Mouse (Mus musculus): ENCODE measurements around the gene Cnih2. TPM values are rescaled to one million over a fixed set of nuclear protein-coding genes. Genes with fewer than 3 reads are reported as not detected.
"Not testable (repeated sequence)": the region's sequence is repeated elsewhere in the genome, so short reads cannot be mapped to it uniquely, and the experiment has no call there.

Cnih2 gene
- total RNA-seq, 2 experiments from 2014 or later = 0.63 TPM; not detected in 1

DNA sequence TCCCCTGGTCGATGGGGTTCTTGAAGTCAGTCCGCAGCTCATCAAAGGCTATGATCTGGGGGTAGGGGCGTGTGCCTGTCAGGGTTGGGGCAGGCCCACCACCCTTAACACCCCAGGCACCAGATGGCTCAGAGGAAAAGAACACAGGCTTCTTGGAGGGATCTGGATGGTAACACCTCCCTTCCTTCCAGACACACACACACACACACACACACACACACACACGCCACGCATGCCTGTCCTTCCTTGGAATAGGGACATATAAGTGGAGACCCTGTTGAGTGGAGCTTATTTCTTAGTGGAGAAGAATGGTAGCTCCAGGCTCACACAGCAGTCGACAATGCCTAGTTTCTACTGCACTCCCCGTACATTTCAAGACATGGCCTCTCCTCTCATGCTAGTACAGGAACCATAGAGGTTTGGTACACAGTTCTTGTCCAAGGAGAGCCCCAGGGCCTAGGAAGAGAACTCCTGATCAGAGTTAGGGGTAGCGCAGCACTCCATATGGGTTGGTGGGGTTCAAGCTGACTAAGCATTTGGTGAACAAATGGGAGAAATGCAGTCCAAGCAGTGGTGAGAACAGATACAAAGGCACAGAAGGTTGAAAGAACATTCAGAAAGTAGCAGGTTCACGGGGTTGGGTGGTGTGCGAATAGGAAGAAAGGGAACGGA, 3.4 kb downstream of the Cnih2 start:
- no peak for DNase-seq

DNA sequence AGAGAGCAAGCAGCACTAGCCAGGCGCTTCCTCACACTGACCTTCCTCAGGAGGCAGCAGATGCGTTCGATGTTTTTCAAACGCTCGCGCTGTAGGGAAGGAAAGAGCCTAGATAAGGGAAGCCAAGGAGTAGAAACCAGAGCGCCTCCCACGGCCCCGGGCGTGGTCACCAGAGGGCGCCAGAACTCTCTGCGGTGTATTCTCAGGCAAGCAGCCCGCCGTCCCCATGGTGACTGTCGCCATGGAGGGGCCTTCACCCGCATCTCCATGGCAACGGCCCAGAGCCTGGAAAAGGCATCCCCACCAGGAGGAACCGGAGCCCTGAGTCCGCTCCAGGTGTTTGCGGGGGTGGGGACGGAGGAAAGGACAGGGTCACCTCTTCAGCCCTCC, 4.1 kb downstream of the Cnih2 start:
- peak; percentile 91 to 95 for DNase-seq
- intact Hi-C loops (cut with DNase I) = loop anchor here (2.0 kb wide), 1 partner anchor 47 kb away; no protein-coding TSS in a partner anchor

More for the DNA sequence above, 3.4 kb downstream of the Cnih2 start:
- intact Hi-C loops (cut with DNase I) = loop anchor here (2.0 kb wide), 1 partner anchor 46 kb away; no protein-coding TSS in a partner anchor

DNA sequence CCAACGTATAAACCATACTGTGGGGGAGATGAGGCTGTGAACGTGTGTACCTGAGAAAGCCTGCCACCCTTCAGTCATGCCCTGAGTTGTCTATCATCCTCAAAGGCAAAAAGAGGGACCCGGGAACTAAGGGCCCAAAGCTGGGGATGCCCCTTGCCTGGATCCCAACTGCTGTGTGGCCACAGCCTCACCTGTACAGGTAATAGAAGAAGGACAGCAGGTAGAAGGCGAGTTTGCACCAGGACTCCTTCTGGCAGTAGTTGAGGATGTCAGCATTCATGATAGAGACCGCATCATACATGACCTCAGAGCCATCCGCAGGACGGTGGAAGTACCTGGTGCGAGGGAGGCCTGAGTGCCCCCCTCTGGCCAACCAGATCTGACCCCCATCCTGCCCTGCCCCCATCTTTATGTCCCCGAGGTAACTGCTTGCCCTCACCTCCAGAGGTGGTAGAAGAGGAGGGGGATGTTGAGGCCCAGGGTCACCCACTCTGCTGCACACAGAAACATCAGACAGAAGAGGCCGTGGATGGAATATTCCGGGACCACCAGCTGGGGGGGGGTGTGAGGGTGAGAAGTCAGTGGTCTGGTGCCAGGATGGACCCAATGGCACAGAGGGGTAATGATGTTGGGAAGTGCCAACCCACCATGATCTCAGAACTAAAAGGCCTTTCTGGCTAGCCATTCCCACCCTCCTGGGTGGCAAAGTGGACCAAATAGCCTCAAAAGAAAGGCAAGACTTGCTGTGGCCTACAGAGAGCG, 4.7 kb downstream of the Cnih2 start:
- DNase-seq = no peak
- intact Hi-C loops (cut with DNase I) = loop anchor here (2.0 kb wide), 1 partner anchor 47 kb away; no protein-coding TSS in a partner anchor

DNA sequence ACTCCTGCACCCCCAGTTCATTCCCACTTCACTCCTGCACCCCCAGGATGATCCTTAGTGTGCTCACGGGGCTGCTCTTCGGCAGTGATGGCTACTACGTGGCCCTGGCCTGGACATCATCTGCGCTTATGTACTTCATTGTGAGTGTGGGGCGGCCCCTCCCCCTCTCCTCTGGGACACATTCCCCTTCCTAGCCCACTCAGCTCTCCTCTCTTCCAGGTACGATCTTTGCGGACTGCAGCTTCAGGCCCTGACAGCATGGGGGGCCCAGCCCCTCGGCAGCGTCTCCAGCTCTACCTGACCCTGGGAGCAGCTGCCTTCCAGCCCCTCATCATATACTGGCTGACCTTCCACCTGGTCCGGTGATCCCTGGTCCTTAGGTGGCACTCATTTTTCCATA, 6.2 kb downstream of the Cnih2 start:
- DNase-seq = no peak
- intact Hi-C loops (cut with DNase I) = no loop called here

DNA sequence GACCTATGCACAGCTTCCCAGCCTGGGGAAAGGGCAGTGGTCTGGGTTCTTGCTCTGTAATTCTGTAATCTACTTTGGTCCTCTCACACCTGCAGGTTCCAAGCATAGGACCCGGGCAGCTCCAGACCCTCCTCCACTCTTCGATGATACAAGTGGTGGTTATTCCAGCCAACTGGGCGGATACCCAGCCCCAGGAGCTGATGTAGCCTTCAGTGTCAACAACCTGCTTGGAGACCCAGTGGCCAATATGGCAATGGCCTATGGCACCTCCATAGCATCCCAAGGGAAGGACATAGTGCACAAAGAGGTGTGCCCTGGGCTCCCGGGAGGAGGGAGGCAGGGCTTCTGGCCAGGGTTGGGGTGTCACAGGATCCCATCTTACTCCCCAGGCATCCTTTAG, 9.0 kb downstream of the Cnih2 start:
- DNase-seq = no peak
- intact Hi-C loops (cut with DNase I) = loop anchor here (2.0 kb wide), 1 partner anchor 15 kb away; no protein-coding TSS in a partner anchor

DNA sequence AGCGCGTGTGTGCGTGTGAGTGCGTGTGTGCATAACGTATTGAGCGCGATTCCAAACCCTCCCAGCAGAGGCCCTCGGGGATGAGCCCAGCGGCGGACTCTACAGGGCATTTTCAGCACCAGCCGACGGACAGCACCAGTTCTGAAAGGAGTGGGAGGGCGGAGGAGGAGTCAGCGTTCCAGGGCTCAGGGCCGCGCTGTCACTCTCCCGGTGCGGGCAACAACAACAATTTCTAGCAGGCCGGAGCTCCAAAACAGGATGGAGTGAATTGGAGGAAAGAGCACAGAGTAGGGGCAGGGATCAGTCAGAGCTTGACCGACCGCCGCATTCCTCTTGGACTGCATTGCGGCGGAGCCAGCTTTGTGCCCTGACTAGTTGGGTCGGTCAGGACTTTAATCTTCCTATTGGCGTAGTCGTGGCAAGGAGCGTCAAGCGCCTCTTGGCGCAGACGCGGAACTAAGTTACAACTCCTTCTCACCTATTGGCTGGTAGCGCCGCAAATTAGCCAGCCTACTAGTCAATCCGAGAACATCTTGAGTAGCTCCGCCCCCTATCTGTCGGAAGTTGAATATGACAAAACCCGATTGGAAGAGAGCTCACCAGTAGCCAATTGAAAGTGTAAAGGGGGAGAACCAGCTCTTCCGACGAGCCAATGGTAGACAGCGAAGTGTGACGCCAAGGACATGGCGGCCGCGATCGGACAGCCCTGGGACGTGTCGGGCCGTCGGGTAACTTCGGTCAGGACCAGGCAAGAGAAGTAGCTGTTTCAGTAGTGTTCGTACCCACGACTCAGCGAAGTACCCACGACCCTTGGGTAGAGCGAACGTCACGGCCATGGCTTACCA, 10.2 kb downstream of the Cnih2 start, which contains the start of gene Yif1a:
TSS of gene Yif1a (plus strand) at position 655 of the 845 bp plus-strand sequence.
- intact Hi-C loops (cut with DNase I) = loop anchor here (2.0 kb wide), 1 partner anchor 17 kb away; no protein-coding TSS in a partner anchor
- peak; percentile 93 to 96 for DNase-seq

DNA sequence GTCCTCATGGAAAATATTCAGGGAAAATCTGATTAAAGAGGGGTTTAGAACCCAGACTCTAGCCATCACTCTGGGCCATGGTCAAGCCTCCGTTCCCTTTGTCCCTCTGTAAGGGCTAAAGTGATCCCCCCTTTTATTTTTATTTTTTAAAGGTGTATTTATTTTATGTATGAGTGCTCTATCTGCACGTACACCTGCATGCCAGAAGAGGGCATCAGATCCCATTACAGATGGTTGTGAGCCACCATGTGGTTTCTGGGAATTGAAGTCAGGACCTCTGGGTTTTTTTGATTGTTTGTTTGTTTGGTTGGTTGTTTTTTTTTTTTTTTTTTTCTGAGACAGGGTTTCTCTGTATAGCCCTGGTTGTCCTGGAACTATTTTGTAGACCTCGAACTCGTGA, 11.8 kb downstream of the Cnih2 start:
- intact Hi-C loops (cut with DNase I); DNase-seq: not testable (repeated sequence)

DNA sequence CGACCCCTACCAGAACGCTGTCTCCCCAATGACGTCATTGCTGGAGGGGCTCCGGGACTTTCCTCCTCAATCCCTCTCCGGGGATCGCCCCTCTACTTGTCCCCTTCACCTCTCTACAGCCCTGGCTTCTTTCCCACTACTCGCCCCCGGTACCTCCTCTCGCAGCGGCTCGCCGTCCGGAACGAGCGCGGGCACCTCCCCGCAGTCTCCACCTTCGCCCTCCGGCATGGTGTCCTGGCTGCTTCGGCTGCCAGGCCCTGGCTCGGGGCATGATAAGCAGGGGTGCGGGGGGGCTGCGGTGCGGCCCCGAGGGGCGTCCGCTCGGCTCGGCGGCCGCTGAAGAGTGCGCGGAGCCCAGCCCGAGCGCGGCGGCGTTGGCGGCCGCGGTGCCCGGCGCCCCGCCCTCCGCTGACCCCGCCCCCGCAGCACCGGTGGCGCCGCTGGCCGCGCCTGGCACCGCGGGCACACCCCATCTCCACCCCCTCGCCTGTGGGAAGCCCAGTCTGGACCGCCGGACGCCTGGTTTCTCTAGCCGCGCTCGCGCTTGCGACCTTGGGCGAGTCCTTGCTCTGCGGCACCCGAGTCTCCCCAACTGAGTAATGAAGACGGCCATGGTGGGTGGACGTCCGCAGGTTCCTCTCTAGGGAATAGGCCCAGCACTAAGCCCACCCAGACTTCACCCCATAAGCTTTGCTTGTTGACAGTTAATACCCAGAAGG, 13.0 kb downstream of the Cnih2 start, which contains the start of gene Tmem151a:
TSS of gene Tmem151a (minus strand) at position 387 of the 719 bp plus-strand sequence.
- intact Hi-C loops (cut with DNase I) = no loop called here
- no peak for DNase-seq

DNA sequence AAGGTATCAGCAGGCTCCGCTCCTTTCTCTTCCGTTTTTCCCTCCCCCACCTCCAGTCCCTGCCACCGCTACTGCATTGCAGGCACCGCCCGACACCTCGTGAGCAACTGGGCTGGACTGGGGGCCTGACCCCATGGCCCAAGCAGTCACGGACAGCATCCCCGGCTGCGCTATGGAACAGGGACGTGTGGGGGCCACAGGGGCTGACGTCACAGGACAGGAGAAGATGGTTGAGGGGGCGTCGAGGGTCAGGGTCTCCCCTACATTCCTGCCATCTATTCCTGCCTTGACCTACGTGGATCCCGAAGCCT, 13.5 kb downstream of the Cnih2 start:
- intact Hi-C loops (cut with DNase I) = no loop called here
- no peak for DNase-seq

DNA sequence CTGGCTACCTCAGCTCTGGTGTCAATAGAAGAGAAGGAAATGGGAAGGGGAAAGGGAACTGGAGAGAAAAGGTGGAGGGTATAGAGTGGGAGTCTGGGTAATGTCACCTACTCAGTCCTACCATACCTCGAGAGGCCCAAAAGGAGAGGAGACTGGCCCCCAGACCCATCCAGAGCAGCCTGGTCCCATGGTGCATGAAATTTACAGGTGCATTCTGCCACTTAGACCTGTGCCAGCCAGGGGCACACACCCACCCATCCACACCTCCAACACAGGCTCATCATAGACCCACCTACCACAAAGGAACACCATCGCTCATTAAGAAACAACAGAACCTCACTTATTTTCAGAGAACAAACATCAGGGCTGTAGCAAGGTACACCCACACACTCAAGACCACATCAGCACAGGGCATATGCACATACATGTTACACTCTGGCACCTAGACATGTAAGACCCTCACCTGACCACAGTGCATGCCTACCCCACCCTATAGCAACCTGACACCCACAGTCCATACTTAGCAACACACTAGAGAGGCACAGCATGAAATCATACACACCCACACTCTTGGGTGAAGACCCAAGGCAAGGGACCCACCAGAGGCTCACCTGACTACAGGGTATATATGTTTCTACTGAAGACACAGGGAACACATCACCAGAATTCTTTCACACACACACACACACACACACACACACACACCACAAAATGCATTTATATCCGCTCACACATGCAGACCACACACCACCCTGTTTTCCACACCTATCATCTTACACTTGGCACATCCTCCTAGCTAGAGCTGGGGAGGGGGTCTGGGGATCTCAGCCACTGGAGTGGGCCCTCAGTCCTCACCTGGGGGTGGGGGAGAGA, 14.1 kb downstream of the Cnih2 start:
- intact Hi-C loops (cut with DNase I) = no loop called here
- no peak for DNase-seq

DNA sequence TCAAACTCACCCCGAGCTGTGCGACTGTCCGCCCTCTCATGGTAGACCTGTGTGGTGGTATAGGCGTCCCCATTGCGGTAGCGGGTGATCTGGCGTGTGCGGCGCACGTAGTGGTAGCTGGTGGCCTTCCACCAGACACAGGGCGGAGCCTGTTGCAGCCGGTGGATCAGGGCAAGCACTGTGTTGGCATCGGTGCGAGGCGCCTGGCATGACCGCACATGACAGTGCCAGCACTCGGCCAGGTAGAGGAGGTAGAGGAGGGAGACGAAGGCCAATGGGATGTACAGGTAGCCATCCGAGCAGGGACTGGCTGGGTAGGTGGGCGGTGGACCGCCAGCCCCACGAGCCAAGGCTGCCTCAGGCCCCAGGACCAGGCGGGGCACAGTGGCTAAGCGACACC, 15.7 kb downstream of the Cnih2 start:
- DNase-seq = no peak
- intact Hi-C loops (cut with DNase I) = no loop called here

DNA sequence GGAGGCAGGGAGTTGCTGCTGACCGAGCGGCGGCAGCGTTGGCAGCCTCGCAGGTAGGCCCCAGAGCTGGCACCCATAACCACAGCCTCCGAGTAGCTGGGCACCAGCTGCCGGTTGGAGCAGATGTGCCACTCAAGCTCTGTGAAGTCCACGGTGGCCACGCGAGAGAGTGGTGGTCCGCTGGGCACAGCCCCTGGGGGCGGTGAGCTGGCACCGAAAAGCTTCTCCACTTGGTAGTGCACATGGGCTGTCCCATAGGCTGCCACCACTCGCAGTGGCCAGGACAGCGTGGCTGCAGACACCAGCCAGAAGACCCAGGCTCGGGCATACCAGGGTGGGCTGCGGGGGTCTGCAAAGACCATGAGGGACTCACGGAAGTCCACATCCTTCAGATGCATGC, 16.3 kb downstream of the Cnih2 start:
- intact Hi-C loops (cut with DNase I) = no loop called here

DNA sequence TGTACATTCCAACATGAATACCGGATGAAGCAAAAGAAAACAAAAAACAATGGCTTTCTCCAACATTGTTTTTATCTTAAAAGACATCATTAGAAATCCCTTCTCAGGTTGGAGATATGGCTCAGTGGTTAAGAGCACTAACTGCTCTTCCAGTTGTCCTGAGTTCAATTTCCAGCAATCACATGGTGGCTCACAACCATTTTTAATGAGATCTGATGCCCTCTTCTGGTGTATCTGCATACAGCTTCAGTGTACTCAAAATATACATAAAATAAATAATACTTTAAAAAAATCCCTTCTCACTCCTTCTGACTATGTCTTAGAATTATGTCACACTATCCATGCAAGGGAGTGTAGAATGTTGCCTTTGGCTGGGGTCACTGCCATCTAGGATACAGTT, 19.0 kb downstream of the Cnih2 start:
- intact Hi-C loops (cut with DNase I) = no loop called here
- no peak for DNase-seq

More for the DNA sequence above, 16.3 kb downstream of the Cnih2 start:
- DNase-seq = no peak

DNA sequence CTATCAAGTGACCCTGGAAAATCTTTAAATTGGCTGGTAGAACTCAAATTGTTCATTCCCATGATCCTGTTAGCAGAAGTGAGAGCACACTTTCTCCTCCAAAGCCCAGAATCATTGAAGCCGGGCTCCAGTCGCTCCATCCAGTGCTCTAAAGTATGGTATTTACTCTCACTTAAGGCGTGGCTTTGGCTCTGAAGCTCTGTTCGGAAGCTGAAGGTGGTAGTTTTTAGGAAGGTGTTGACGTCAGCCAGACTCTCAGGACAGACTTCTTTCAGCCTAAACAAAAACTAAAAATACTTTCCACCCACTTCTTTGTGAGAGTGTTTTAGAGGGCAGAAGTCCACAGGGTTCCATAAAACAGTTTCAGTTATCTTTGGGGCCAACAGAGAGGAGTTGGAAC, 24.8 kb downstream of the Cnih2 start:
- DNase-seq = no peak
- intact Hi-C loops (cut with DNase I) = loop anchor here (1.0 to 5.0 kb wide), 2 partner anchors 17 to 56 kb away; no protein-coding TSS in a partner anchor

DNA sequence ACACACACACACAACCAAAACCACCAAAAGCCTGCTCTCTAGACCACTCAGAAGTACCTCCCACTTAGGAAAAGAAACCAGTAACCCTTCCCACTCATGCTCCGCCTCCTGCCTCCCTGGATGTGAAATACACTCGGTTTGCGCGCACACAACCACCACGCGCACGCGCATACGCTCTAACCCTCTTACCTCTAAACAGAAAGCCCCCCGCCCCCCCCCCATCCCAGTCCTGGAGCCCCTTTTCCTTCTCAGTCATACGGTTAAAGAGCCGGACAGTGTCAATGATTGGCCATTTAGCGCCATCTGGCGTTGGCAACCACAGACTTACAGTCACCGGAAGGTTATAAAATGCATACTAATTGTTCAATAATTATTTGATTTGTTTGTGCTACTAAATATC, 25.3 kb downstream of the Cnih2 start:
- peak; percentile 70 to 76 for DNase-seq
- intact Hi-C loops (cut with DNase I) = loop anchor here (1.0 to 5.0 kb wide), 2 partner anchors 17 to 56 kb away; no protein-coding TSS in a partner anchor

DNA sequence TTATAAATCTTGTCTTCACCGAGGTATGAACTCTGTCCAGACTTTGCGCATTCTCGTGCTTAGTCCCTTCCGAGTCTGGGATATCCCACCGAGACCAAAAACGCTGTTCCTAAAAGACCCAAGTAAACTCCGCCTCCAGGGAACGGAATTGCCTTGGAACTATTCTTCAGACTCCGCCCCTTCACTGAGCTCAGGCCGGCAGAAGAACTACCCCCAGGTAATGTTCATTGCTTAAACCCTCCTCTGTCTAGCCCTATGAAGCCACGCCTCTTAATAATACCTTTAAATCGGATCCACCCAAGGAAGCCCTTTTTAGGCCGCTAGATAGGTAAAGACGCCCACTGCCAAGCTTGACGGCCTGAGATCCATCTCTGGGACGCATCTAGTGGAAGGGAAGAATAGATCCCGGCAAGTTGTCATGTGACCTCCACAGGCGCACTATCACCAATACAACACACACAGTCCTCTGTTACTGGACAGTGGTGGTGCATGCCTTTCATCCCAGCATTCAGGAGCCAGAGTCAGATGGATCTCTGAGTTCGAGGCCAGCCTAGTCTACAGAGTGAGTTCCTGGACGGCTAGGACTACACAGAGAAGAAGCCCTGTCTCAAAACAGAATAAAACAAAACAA, 25.8 kb downstream of the Cnih2 start:
- DNase-seq = peak in 1 of 2 experiments; percentile 41
- intact Hi-C loops (cut with DNase I) = loop anchor here (1.0 to 5.0 kb wide), 2 partner anchors 16 to 55 kb away; no protein-coding TSS in a partner anchor

DNA sequence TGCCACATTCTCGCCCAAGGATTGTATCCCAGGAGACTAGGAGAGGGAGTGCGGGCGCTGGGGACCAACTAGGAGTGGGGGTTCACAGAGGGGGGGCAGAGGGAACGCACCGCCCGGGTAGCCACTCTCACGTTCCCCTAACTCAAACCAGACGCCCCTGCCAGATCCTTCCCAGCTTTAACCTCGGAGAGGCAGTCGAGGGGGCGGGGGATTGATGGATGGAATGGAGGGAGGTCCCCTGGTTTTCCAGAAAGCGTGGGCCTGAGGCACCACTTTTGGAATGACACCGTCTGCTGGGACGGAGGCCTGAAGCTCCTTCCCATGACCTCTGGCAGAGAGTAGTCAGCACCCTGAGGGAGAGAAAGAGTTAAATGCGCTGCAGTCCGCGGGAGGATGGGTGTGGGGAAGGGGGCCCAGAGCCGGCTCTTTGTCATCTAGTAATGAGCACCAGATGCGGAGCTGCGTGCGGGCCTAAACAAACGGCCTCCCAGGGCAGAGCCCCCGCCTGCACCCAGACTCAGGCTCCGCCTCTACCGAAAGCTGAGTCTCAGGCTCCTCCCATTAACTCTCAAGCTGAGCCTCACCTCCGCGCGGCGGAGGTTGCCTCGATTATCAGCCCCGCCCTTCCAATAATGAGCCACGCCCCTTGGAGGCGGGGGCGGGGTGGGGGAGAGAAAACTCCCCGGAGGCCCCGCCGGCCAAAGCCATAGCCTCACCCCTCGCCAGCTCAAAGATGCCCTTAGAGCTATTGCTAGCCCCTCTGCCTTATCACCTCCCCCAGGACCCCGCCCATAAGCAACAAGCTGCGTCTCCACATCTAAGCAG, 26.6 kb downstream of the Cnih2 start:
- peak; percentile 76 to 78 for DNase-seq
- intact Hi-C loops (cut with DNase I) = loop anchor here (5.0 kb wide), 1 partner anchor 54 kb away; no protein-coding TSS in a partner anchor
